Mouse (Mus musculus): ENCODE data around the gene Otx1. TPM values are rescaled to one million over a fixed set of nuclear protein-coding genes. Genes with fewer than 3 reads are reported as not detected.

The Otx1 gene
- not detected for total RNA-seq (2021)

DNA sequence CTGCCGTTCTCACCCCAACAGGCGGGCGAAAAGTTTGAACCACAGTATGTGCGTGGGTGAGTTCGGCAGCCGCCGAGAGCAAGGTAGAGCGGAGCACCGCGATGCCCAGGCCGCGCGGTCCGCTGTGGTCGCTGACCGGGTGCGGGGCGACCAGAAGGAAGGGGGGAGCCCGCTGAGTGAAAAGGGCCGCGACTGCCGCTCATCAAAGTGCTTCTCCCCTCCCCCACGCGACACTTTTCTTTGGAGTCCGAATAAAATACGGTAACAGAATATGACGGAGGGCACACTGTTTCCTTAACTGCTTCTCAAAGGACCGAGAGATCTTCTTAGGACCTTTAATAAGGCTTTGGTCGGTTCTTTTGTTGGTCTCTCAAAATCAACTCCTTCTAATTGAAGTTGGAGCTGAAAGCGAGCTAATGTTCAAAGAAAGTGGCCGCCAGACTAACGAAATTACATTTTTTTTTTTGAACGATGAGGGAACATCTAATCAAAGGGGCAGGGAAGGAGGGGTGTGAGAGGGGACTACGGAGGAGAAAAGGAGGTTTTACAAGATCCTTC, at the start of gene Otx1:
Otx1 (minus strand) TSS at position 115 of the 558 bp plus-strand sequence.
- intact Hi-C loops (cut with DNase I): no loop called here
- peak; percentile 41 to 51 for DNase-seq

DNA sequence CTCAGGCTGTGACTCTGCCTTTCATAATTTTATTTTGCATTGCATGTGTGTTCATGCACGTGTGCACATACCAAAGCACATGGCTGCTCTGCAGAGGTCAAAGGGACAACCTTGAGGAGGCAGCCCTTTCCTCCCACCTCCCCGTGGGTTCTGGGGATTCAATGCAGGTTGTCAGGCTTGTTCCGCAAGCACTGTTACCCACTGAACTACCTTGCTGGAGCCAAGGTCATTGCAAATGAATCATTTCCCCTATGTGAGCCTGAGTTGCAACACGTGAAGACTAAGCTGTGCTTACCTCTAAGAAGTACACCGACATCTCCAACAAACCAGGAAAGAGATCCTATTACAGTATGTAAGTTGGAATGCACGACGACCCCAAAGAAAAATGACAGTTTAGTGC, 48.2 kb upstream of the Otx1 start:
- DNase-seq: no peak
- intact Hi-C loops (cut with DNase I): no loop called here

DNA sequence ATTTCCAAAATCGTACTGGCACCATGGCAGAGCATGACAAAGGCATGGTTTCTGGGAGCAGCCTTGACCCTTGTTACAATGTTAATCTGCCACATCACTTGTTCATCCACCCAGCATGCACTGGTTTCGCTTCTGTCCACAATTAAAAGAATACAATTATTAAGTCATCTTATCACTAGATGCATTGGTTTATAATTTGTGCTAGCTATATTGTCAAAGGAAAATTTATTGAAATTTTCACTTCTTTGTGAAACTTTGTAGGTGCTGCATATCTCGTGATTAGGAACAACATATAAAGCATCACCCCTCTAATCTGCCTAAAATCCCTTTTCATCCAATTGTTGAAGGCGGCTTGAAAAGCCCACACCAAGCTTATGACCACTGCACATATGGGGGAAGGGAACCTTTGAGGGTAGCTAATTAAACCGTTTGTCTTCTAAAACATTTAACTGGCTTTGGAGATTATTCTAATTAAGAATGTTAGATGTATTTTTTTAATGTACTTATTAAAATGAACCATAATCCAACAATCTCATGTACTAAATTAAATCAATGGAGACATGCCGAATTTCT, 37.2 kb upstream of the Otx1 start:
- no peak for DNase-seq
- intact Hi-C loops (cut with DNase I): no loop called here

DNA sequence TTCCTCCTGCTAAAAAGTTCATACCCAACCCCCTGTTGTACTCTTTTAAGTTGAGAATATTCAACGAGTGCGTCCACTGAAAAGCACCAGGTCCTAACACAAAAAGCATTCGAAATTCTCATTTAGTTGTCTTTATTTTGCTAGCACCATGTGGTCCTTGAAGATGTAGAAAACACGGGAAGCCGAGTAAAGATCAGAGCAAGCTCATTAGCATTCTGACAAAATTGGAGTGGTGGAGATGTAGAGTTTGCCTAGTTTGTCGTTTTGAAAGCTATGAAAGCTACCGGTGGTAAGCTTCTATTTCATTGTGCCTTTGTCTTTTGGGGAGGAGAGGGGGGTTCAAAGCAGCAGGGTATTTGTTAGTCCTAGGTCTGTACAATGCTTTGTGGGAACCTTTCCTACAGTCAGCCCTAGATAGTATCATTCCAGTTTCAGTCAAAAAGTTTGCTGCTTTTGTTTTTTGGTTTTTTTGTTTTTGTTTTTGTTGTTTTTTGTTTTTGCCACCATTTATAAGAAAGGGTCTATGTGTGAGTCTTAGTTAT, 31.9 kb upstream of the Otx1 start:
- intact Hi-C loops (cut with DNase I): no loop called here

DNA sequence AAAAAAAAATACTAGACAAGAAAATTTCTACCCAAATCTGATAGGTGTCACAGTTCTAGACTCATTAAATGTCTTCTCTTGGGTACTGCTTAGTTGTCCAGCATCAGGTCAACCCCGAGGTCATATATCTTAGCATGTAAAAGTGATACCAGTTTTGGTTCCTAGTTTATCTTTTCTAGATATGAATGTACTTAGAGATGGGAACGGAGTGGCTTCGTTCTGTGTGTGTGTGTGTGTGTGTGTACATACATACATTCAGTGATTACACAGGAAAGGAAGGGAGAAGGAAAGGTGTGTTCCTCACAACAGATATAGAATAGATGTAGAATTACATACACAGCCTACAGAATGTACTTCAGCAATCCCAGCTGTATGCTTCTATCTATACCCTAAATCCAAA, 30.9 kb upstream of the Otx1 start:
- intact Hi-C loops (cut with DNase I): no loop called here
- DNase-seq: no peak

More for the DNA sequence above, 31.9 kb upstream of the Otx1 start:
- DNase-seq: no peak

DNA sequence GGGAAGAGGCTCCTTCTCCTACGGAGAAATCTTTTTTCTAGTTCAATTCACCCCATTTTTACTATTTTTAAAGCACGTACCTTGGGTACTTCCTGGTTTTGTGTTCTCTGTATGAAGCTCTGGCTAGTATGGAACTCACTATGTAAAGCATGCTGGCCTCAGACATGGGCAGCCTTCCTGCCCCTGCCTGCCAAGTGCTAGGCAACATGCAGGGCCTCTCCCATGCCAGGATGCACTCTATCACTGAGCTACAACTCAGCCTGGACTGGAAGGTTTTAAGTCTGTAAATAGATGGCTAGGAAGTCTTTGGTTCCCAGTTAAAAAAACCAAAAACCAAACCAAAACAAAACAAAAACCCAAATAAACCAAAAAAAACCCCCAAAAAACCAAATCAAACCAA, 17.9 kb upstream of the Otx1 start:
- intact Hi-C loops (cut with DNase I): no loop called here

DNA sequence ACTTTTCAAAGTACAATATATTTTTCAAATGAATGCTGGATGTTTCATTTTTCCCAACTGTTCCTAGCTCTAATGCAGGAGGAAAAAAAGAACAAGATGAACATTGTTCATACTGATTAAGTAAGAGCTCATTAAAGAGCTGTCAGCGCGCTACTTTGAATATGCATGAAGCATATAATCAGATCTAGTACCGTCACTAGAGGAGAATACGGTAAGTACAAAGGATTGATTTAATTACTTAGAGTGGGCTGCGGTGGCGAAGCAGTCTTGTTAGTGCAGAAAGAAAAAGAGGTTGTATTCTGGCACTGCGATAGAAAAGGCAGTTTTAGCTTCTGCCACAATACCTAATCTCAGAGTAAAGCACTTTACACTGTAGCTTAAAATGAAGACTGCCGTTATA, 14.7 kb upstream of the Otx1 start:
- no peak for DNase-seq
- intact Hi-C loops (cut with DNase I): no loop called here

More for the DNA sequence above, 17.9 kb upstream of the Otx1 start:
- no peak for DNase-seq

DNA sequence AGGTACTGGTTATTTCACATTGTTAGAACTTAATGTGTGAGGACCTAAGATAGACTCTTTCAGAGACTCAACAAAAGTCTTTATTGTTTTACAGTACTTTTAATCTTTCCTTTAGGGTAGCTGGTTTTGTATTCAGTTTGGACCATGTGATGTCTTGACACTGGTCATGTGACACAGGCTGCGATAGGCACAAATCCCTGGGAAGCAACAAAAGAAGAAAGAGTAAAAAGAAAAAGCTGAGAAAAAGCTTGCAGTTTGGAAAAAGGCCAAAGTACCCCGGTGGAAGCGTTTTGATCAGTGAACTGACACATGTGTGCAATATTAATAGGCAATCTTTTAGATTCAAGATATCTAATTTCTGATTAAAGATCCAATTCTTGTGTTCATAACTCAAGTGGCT, 13.6 kb upstream of the Otx1 start:
- intact Hi-C loops (cut with DNase I): no loop called here
- DNase-seq: no peak

DNA sequence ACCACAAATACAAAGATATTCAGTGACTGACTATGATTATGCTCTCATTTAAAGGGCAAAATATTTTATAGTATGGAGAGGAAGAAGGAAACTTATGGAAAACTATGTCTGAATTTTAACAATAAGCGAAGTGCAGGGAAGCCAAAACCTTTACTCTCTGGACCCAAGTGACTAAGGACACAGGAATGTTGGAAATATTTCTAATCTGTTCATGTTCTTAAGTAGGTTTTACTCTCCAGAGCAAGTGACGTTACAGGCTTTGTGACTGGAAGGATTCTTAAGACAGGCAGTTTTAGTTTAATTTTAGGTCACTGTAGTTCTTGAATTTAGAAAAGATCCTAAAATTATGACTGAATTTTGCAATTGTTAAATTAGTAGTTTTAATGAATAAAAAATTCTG, 6.1 kb upstream of the Otx1 start:
- intact Hi-C loops (cut with DNase I): no loop called here

DNA sequence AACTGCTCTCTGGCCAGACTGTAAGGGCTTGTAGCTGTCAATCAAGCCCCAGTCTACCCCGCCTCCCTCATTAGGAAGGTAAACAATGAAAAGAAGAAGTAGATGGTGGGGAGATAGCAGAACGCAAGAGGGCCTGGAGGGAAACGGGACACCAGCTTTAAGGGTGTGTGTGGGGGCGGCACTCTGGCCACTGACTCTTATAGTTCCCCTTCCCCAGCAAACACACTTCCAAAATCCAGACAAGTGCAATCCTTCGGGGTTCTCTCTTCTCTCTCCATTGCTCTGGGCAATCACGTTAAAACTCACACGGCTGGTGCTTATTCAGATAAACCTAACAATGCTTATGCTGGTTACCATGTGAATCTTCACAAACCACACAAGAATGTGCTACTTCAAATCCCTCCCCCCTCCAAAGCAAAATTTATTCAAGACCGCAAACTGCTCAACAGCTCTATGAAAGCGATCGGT, 5.5 kb upstream of the Otx1 start:
- intact Hi-C loops (cut with DNase I): no loop called here
- no peak for DNase-seq

More for the DNA sequence above, 6.1 kb upstream of the Otx1 start:
- DNase-seq: no peak

DNA sequence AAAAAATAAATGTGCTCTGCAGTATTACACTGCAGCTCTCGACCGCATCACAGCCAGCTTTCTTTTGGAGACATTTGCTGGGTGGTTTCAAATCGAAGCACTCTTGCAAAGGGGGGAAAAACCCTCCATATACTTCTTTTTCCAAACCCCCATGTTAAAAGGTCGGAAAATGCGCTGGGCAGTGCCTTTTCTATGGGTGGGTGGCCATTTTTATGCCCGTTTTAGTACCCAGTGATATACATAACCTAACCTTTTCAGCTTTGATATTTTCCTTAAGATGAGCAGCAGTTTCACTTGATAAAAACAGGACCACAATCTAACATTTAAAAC, 5.0 kb upstream of the Otx1 start:
- intact Hi-C loops (cut with DNase I): no loop called here
- DNase-seq: no peak

DNA sequence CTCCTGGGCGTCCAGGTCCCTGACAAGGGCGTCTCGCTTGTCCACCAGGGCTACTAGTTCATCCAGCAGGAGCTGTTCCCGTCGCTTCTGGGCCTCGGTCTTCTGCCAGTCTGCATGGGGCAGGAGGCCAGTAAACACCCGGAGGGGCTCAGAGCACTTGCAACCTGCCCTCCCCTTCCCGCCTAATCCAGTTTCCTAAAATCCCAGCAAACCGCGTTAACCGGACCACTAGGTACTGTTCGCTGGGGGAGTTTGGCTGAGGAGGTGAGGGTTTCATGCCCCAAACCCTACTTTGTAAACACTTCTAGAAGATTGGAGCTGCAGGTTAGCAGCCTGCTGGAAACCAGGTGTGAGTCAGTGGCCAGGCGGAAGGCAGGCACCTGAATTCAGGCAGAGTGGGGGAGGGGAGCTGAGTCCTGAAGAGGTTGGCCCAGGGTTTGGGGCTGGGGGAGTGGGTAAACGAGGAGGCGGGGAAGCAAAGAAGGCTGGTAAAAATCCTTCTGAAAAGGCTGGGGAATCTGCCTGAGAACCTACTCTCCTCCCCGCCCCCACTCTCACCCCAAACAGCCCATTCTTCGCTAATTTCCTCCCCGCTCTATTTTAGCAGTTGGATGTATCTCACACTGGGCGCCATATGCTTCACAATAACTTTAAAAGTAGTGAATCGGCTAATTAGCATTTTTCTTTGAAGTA, 4.5 kb upstream of the Otx1 start:
- intact Hi-C loops (cut with DNase I): no loop called here
- DNase-seq: no peak

DNA sequence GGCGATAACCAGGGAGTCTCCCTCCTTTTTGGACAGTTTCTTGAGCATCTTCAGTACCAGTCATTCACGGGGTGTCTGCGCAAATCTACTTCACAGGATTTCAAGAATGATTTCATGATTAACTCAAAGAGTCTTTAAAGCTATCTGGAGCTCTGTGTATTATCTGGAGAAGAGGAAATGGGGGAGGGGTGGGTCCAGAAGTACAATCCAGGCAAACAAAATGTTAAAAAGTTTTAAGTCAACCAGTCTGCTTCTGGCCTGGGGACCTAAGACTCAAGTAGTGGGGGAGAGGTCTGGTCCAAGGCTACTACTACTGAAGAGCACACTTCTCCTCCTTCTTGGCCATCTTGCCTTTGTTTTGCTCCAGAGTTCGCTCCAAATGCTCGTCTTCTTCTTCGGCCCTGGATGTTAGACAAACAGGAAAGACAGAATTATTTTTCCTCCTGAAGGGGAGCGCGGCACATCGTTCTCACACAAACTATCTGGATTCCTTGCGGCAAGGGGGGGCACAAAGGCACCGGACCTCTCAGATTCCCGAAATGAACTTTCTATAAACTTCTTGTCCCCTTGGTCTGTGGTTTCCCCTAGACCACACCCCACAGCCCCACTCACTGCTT, 3.9 kb upstream of the Otx1 start:
- no peak for DNase-seq
- intact Hi-C loops (cut with DNase I): no loop called here

DNA sequence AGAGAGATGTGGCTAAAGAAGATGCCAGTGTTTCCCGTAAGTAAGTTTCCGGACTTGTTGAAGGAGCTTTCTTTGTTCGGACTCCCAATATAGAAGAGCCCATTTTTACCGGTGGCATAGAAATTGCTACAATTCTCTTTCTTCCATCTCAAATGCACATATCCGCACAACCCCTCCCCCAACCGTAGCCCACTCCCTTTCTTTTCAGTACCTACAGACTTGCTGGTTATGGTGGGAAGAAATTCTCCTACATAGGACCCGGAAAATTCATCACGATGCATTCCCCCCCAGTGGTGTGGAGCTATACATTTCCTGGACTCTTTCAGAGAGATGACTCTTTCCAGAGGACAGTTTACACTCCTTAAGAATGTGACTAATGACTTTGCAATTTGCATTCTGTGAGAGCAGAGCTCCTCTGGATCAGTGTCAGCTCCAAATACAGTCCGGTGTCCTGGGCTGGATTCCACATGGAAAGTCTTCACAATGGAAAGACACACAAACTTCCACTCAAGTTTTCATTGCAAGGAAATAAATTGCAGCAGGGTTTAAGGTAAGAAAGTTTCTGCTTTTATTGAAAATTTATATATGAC, 2.7 kb upstream of the Otx1 start:
- intact Hi-C loops (cut with DNase I): no loop called here

DNA sequence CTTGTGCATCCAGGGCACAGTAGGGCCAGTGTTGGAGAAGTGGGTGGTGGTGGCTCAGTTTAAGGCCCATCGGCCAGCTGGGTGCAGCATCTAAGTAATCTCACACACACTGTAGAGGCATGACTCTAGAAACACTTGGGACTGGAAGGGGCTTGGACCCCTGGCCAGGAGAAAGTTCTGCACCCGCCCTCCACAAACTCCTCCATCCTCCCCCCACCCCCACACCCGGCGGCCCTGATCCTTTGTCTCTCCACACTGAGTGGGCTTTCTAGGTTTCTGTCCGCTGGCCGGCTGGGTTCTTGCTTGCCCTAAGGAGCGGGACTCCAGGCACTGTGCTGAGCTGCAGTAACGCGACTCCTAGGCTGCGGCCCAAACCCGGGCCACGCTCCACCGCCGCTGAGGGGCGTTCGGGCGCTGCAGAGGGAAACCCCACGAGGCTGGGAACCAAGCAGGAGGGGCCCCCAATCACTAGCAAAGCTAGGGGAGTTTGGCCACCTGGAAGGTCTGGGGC, 1.7 kb upstream of the Otx1 start:
- intact Hi-C loops (cut with DNase I): no loop called here
- peak in 1 of 2 experiments; percentile 20 for DNase-seq

More for the DNA sequence above, 2.7 kb upstream of the Otx1 start:
- no peak for DNase-seq

DNA sequence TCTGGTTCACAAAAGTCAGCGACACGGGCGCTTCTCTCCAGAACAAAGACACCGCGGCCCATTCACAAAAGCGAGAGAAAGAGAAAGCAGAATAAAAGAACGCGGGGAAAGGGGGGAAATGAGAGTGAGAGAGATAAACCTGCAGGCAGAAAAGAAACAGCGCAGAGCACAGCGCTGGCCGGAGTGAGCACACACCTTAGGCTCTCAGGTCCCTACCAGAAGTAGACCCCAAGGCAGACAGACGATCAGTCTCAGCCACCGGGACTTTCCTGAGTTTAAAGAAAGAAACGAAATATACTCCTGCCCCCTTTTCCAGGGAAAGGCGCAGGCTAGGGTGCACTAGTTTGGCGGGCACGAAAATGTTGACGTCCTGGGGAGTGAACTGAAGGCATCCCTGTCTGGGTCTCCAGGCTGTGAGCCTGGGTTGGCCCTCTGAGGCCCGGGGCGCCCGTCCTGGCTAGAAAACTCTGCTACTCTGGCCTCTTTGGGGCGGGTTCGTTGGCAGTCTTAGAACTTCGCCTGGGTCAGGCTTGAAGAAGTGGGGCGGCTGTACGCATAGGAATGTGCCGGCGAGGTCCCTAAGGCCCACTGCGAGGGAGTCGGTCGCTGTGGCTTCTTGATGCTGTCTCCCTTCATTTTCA, 764 bp upstream of the Otx1 start:
- DNase-seq: peak; percentile 46 to 50

DNA sequence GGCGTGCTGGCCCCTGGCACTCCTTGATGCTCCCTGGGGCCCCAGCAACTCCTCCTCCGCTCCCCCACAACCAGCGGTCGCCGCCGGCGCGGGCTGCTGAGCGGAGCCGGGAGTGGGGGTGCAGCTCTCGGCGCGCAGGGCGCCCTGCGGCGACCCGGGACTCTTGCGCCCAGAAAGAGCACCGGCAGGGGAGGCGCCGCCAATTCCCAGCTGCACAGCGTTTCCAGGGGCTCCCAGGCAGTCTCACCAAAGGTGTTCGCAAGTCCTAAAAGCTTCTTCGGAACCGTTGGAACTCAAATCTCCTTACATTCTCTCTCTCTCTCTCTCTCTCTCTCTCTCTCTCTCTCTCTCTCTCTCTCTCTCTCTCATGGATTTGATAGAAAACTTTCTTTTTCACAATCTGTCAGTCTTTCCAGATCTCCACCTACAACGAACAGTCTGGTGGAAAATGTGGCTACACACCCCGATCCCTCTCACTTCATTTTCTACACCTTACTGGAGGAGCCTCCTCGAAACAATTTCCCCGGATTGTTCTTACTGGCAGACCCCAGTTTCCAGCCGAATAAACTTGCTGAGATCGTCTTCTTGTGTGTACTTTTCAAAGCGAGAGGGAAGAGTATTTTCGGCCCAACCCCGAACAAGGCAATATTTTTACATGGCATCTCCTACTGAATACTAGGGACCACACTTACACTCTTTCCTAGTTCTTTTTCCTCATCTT, 475 bp downstream of the Otx1 start:
- intact Hi-C loops (cut with DNase I): no loop called here
- DNase-seq: peak; percentile 56 to 57

More for the DNA sequence above, 764 bp upstream of the Otx1 start:
- intact Hi-C loops (cut with DNase I): no loop called here

DNA sequence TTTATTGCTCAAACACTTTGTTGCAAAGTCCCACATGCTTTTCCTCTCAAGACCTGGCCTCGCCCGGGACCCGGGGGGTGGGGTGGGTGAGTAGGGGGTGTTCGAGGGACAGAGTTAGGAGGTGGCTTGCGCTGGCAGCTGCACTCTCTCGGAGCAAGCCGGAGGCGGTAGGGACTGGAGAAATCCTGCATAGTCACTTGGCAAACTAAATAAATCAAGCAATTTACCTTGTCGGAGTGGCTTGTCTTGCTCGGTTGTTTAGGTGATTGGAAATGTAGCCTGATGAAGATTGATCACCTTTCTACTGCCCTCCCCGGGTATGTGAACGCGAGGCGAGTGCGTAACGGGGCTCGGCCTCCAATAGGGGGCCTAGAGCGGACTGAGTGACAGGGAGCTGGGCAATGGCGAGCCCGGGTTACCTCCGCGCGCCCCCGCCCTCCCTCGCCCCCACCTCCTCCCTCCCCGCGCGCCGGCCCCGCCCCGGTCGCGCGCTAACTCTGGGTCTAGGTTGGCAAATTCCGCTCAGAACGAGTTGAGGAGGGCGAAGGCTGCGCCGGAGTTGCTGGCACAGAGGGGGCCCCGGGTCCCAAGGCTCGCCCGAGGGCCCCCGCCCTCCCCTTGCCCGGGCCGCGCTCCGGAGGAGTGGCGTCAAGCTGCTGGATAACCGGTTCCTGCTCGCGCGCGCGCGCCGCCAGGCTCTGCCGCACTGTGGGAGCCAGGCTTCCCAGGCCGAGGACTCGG, 1.2 kb downstream of the Otx1 start:
- intact Hi-C loops (cut with DNase I): no loop called here
- DNase-seq: peak; percentile 64 to 67

Measured in heart, postnatal 10 days (tissue).